Mouse (Mus musculus) testis, adult 2 months (tissue): ENCODE measurements at regions not wholly inside any gene's neighbourhood (a gene's known extent, or its start where the extent isn't known, plus 50 kb on each side); places are given as distances from the start of the nearest gene placed in this dataset.

Experiments
- CTCF ChIP-seq: fragments of 200-500 bp; IDR thresholded peaks from 2 replicates; pipeline ENCODE4 v1.5.1; 2012; ENCODE audit warnings: low read depth, mild to moderate bottlenecking, inconsistent platforms, low read length, moderate library complexity; ENCODE audit not compliant: control insufficient read depth, insufficient read depth, insufficient replicate concordance
- POLR2A ChIP-seq: fragments of 200-500 bp; IDR thresholded peaks from 2 replicates; pipeline ENCODE4 v1.6.1; 2012; ENCODE audit warnings: low read depth, mild to moderate bottlenecking, inconsistent platforms, low read length, moderate library complexity; ENCODE audit not compliant: control insufficient read depth

- no peak for TF ChIP-seq POLR2A
- TF ChIP-seq CTCF: no peak
Measured at GRCm38 (mm10) chr11:31780969-31781368, 91.0 kb upstream of the Cpeb4 start.
